Mouse (Mus musculus) spleen, postnatal 10 days (tissue): ENCODE results near the gene Ak5.

Experiments used
- DNase-seq, 2 experiments: peaks; one replicate each; pipeline ENCODE4 v3.0.0; 2021 to 2022; ENCODE audit warnings: low spot score in 2 of 2

The Ak5 gene

DNA sequence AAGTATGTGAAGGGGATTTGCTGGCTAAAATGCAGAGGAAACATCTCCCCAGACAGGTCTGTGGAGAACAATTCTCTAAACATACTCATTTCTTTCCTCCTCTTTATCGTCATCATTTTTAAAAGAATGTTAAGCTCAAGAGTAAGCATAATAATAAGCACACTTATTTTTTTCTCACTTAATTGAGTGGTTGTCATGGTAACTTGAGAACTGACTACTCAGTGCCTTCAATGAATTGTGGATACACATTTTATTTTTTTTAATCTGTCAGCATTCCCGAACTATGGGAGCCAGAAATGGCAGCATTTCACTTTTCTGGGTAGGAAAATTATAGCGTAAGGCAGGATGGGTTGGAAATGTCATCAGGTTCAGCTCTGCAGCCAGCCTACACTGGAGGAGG is 151.6 kb downstream of the Ak5 start:
- DNase-seq, result no peak

DNA sequence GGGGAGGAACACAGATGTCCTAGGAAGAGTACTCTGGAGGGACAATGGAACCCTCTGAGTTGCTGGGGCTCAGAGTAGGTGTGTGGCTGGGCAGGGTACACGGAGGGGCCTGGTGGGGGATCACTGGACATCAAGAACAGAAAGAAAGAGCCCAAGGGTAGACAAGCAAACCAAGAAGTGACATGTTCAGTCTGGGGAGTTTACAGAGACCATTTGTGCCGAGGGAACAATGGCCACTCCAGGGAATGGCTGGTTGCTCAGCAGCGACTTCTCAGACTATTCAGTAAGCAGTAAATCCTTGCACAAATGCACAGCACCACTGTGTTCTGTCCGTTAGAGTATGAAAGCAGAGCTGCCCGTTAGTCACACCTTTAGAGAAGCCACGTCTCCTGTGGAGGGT is 152.2 kb downstream of the Ak5 start:
- no peak for DNase-seq

DNA sequence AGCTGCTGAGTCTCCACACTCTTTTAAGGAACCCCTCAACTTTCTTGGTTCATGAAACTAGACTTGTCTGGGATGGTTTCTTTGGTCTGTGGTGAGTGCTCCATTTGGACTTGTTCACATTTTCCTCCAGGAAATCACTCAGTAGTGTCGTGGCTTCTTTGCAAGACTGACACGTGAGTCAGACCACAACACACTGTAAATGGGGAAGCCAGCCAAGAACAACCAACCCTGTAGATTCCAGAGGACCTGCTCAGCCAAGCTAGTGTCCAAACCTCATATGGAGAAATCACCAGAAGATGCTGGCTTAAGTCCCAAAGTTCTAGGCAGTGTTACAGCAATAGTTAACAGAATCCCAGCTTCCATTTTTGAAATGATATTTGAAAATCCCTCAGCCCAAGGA is 155.6 kb downstream of the Ak5 start:
- DNase-seq, result no peak

GRCm38 (mm10) chr3:152509268-152509667 is 158.9 kb downstream of the Ak5 start:
- no peak for DNase-seq

DNA sequence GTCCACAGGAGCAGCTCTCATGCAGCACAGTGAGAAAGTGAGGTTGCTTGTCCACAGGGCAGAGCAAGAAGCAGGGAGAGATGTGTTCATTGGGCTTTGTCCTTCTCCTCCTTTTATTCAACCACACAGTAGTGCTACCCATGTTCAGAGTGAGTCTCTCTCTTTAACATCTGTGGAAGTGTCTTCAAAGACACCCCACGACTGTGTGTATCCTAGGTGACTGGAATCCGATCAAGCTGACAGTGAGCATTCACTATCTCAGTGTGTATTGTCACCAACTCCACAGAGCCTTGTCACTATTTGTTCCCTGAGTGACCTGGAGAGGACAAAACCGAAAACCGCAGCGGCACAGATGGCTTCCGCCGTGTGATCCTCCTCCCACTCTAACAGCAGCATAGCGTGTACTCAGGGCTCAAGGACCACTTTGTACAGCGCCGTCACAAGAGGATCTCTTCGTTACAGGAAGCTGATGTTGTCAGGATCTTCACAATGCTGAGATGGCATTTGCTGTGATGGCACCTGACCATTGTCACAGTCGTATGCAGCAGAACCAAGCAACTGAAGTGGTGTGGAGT is 159.7 kb downstream of the Ak5 start:
- DNase-seq, result no peak

DNA sequence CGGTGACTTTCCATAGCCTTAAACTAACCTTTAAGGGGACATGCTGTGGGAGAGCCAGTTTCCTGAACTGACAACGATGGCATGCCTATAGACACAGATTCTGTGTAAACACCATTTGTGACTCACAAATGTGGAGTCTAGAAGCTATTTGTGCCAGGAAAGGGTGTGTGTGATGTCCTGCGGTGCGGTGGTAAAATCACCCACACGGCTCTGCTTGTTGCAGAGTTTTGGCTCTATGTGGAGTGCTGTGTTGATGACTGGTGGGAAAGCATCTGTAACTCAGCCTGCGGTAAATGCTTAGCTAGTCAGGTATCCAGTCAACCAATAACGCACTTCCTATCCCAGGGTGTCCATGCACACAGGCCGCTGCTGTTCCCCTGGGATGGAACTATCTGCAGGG is 160.3 kb downstream of the Ak5 start:
- DNase-seq, result no peak

GRCm38 (mm10) chr3:152498968-152499696 is 169.0 kb downstream of the Ak5 start:
- no peak for DNase-seq

GRCm38 (mm10) chr3:152497842-152498241 is 170.3 kb downstream of the Ak5 start:
- no peak for DNase-seq

GRCm38 (mm10) chr3:152497084-152497483 is 171.1 kb downstream of the Ak5 start:
- DNase-seq, result no peak

DNA sequence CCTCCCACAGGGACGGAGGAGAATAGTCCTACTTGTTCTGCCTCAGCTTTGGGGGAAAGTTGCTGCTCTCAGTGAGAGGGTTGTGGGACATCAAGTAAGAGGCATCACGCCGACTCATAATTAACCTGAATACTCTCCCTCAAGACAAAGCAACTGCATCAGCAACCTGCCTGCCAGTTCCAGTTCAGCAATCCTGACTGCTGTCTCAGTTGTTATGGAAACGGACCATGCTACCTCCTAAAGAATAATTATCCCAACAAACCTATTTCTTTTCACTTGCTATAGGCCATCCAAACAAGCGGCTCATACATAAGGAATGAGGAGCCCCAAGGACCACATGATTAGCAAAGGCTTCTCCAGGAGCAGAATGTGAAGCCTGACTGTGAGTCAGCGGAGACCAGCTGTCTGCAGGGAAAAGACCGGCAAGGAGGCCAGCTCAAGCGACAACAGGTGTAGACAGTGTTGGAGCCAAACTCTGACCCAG is 172.7 kb downstream of the Ak5 start:
- DNase-seq, result no peak

DNA sequence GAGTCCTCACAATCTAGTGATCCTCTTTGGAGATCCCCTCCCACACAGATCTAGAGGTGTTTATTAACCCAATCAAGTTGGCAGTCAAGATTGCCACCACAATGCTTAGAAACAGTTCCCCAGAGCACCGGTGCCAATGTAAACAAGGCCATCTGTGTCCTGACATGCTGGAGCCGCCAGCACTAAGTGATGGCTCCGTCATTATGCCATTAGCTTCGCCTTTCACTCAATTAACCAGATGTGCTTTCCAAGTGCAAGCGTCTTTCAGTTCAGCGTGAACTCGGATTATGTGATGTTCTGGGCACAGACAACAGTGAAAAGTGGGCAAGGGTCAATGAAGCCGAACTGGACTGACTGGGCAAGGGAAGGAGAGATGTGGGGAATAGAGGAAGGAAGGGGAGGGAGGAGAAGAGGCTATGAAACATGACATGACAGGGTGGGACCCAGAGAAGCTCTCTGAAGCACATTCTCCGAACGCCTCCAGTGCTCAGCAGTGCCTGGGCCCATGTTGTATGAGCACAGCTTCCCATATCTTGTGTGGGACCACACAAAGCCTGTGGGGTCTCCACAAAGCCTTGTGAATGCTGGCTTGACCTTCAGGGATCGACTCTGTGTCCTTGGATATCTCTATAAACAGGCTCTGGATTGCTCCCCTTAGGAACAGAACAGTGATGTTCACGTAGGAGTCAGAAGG is 173.3 kb downstream of the Ak5 start:
- no peak for DNase-seq

DNA sequence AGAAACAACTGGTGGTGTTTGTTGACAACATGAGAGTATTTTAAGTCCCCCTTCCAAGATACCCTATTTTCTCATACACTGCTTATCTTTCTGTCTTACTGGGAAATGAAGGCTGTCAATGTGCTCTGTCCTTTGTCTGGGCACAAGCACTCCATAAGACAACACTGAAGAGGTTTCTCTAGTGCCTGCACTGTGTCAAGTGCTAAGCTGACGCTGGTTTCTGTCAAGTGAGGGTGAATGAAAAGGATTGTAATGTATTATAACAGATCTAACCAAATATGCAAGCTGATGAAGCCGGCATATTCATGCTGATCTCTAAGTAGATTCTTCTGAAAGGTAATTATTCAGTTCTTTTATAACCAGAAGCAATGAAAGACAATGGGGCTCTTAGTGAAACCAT is 174.3 kb downstream of the Ak5 start:
- no peak for DNase-seq

GRCm38 (mm10) chr3:152492241-152492640 is 175.9 kb downstream of the Ak5 start:
- no peak for DNase-seq

DNA sequence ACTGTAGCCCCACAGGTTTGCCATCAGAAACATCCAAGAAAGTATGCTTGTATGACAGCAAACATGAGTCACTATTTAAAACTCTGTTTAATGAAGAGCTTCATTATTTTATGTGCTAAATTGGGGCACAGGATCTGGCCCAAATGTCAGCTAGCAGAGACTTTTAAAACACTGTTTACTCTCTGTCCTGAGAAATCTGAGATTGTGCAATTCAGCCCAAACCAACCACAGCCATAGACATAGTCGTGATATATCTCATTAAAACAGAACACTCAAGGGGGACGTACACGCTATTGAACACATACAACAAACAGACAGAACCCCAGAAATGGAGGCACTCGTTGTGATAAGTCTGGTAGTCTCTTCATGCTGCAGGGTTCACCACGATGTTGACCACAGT is 177.7 kb downstream of the Ak5 start:
- DNase-seq, result no peak

DNA sequence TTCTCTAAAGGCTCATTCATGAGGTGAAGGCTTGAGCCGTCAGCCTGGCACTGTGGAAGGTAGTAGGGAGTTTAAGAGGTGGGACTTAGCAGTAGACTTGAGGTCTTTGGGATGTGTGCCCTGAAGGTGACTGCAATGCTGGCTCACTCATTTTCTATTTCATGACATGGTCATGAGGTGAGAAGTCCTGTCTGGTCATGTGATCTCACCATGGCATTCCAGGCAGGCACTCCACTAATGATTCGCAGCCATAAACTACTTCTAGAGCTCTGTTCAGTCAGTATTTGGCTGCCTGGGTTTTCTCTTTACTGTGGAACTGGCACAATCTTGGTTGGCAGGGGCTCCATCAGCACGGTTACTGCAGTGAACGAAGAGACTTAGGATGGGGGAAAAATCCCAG is 179.2 kb downstream of the Ak5 start:
- no peak for DNase-seq

DNA sequence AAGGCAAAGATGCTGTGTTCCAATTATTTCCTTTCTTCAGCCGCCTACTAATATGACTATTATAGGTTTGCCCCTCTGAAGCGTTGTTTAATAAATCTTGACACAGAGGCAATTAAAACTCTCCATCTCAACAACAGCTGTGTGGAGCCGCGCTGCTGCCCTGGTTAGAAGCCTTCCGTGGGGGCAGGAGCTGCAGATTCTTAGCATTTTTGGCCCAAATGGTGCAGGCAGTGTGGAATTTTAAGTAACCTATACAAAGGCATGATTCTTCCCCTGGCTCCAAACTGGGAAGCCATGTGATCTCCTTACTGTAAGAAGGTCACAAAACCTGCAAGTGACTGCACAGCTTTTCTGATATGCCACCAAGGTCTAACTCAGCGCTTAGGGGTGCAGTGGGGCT is 184.0 kb downstream of the Ak5 start:
- no peak for DNase-seq

- no peak for DNase-seq
Observed at GRCm38 (mm10) chr3:152483800-152484199, 184.4 kb downstream of the Ak5 start.

GRCm38 (mm10) chr3:152482182-152482581 is 186.0 kb downstream of the Ak5 start:
- DNase-seq, result no peak

DNA sequence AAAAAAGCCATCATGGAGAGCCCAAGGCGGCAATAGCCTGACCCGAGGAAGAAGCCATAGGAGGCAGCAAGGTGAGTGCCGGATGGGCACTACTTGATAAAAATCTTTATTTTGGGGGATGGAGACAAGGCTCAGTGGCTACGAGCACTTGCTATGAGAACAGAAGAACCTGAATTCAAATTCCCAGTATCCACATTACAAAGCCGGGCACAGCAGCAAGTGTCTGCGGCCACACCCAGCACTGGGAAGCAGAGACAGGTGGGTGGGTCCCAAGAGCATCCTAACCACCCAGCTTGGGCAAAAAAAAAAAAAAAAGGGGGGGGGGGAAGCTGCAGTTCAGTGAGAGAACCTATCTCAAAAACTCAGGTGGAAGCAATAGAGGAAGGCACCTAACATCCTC is 187.8 kb downstream of the Ak5 start:
- DNase-seq, result no peak

GRCm38 (mm10) chr3:152478599-152479435 is 189.3 kb downstream of the Ak5 start:
- peak; percentile 27 to 50 for DNase-seq

- DNase-seq, result peak; percentile 57 to 77
Observed at GRCm38 (mm10) chr3:152477796-152478527, 190.2 kb downstream of the Ak5 start.
